Mouse (Mus musculus): ENCODE data around the gene Defb28. TPM values are rescaled to one million over a fixed set of nuclear protein-coding genes. Genes with fewer than 3 reads are reported as not detected.

Gene Defb28
- polyA plus RNA-seq (2015; fragmentation: Illumina TruSeq; extraction: RNeasy Lipid Tissue Mini Kit (QIAGEN cat#74804); ENCODE audit: insufficient read depth, low read depth, low replicate concordance), result not detected

DNA sequence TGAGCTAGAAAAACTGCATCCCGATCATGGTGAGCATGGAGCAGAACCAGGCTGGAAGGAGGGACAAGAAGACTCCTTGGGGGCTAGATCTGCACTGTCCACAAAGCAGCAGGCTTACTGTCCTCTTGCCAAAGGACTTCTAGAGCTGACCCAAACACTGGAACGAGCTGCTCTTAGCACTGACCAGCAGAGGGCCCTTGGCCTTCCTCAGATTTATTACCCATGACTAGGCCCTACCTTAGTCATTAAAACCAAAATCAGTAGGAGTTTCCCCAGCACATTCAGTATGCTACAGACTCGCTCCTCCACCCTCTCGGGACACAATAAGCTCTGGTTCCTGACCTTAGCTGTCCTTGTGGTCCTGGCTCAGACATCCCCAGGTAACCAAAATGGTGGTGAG is at the start of gene Defb28:
Gene Defb28, plus strand, starts transcription at position 275 of the 400 bp plus-strand sequence.

DNA sequence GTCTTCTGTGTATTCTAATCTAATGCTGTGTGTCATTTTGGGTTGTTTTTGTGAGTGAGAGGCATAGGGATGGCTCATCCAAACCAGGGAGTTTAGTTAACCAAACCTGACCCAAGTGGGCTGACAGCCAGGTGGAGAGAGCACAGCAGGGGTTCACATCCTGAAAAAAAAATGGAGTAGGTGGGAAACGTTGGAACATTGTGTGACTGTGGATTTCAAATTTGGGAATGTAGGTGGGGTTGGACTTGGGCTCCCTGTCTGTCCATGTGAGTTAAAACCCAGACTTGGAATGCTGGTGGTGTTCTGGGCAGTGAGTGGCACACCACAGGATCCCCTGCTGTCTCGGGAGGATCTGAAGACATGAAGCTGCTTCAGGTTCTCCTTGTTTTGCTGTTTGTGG is 41.3 kb upstream of the Defb28 start, which contains the start of gene Defb20:
Gene Defb20, plus strand, starts transcription at position 301 of the 400 bp plus-strand sequence.

DNA sequence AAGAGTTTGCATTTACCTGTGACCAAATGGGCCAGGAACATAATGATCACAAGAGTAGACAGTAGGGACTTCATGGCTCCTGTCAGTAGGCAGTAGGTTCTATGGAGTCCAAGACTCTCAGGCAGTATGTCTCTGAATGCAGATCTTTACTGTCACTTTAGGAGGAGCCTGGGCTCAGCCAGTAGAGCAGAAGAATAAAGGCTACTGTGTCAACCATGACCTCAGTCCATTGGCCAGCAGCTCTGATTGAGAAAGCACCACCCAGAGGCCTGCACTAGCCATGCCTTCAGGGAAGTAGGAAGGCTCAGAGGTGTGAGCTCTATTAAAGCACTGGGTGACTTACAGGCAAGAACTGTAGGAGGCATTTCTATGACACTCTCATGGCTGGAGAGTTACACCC is 28.0 kb upstream of the Defb28 start, which contains the start of gene Defb22:
Gene Defb22, minus strand, starts transcription at position 101 of the 400 bp plus-strand sequence.

DNA sequence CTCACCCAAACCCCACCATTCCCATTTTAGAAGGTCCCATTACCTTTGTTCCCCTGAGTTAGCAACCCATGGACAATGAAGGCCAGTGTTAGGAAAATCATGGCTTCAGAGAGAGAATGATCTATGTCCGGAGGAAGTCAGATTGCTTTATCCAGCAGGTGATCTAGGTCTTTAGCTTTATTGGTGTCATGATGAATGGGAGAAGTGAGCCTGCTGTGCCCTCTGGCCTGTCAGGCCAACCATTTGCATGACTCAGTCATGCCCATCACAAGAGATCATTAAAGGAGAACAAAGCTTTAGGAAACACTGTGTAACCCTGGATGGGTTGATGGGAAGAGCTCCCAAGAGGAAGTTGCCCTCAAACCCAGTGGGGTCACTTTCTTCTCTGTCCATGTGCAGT is 6.5 kb upstream of the Defb28 start, which contains the start of gene Defb26:
Gene Defb26, minus strand, starts transcription at position 101 of the 400 bp plus-strand sequence.

DNA sequence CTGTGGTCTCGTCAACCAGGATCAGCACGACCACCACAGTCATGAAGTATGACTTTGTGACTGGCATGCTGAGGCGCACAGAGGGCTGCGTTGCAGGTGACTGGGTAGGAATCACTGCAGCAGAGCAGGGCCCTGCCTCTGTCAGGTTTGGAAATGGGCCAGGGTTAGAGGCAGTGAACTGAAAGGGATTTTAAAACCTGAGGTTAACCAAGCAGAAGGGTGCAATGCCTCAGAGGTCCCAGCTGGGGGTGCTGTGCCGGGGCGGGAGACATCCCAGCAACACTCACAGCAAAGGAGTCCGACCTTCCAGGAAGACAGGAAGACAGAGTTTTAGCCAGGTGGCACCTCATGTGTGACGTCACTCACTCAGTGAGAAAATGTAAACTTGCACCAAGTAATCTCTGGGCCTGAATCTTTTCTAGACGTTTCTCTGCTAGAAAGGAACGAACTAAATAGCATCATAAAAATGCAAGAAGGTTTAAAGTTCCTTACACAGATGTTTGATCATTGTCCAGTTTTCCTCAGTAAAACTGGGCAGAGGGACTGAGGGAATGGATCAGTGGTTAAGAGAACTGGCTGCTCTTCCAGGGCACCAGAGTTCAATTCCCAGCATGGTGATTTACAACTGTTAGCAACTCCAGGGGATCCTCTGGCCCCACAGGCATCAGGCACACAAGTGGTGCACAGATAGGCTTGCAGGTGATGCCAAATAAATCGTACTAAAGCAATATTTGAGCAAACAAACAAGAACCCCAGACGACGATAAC is 22.1 kb downstream of the Defb28 start, which contains the start of gene Defb29:
Gene Defb29, minus strand, starts transcription at position 155 of the 767 bp plus-strand sequence.

DNA sequence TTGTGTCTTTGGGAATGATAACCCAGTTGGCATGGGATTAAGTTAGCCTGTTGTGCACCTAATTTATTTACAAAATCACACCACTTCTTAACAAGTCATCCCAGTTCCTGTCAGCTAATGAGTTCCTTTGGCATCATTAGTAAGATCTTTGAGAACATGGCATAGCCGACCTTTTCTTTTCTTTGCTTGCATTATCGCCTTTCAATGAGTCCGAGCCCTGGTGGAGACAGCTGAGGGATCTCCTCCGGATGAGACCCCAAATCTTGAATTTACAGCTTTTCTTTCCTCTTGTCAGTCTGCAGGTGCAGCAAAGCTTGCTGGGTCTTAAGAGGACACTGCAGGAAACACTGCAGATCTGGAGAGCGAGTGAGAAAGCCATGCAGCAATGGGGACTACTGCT is 51.0 kb downstream of the Defb28 start, which contains the start of gene Gm17416:
Gene Gm17416, plus strand, starts transcription at position 301 of the 400 bp plus-strand sequence.

Other genes with a start within 250 kb of the Defb28 start
- 11.9 TPM for gene Tbc1d20, start 224.4 kb upstream of the Defb28 start, polyA plus RNA-seq (2015; fragmentation: Illumina TruSeq; extraction: RNeasy Lipid Tissue Mini Kit (QIAGEN cat#74804); ENCODE audit: insufficient read depth, low read depth, low replicate concordance)
- 29.0 TPM for gene Rbck1, start 185.6 kb upstream of the Defb28 start, polyA plus RNA-seq (2015; fragmentation: Illumina TruSeq; extraction: RNeasy Lipid Tissue Mini Kit (QIAGEN cat#74804); ENCODE audit: insufficient read depth, low read depth, low replicate concordance)
- 2.0 TPM for gene Trib3, start 174.2 kb upstream of the Defb28 start, polyA plus RNA-seq (2015; fragmentation: Illumina TruSeq; extraction: RNeasy Lipid Tissue Mini Kit (QIAGEN cat#74804); ENCODE audit: insufficient read depth, low read depth, low replicate concordance)
- not detected for gene Nrsn2, start 141.6 kb upstream of the Defb28 start, polyA plus RNA-seq (2015; fragmentation: Illumina TruSeq; extraction: RNeasy Lipid Tissue Mini Kit (QIAGEN cat#74804); ENCODE audit: insufficient read depth, low read depth, low replicate concordance)
- gene Sox12, start 120.2 kb upstream of the Defb28 start, polyA plus RNA-seq (2015; fragmentation: Illumina TruSeq; extraction: RNeasy Lipid Tissue Mini Kit (QIAGEN cat#74804); ENCODE audit: insufficient read depth, low read depth, low replicate concordance), result 1.8 TPM
- 1.1 TPM for gene Zcchc3, start 103.2 kb upstream of the Defb28 start, polyA plus RNA-seq (2015; fragmentation: Illumina TruSeq; extraction: RNeasy Lipid Tissue Mini Kit (QIAGEN cat#74804); ENCODE audit: insufficient read depth, low read depth, low replicate concordance)
- gene 6820408C15Rik, start 102.7 kb upstream of the Defb28 start, polyA plus RNA-seq (2015; fragmentation: Illumina TruSeq; extraction: RNeasy Lipid Tissue Mini Kit (QIAGEN cat#74804); ENCODE audit: insufficient read depth, low read depth, low replicate concordance), result not detected
- gene Defb23, start 53.6 kb upstream of the Defb28 start, polyA plus RNA-seq (2015; fragmentation: Illumina TruSeq; extraction: RNeasy Lipid Tissue Mini Kit (QIAGEN cat#74804); ENCODE audit: insufficient read depth, low read depth, low replicate concordance), result not detected
- gene Defb20, start 41.2 kb upstream of the Defb28 start, polyA plus RNA-seq (2015; fragmentation: Illumina TruSeq; extraction: RNeasy Lipid Tissue Mini Kit (QIAGEN cat#74804); ENCODE audit: insufficient read depth, low read depth, low replicate concordance), result not detected
- not detected for gene Defb22, start 28.1 kb upstream of the Defb28 start, polyA plus RNA-seq (2015; fragmentation: Illumina TruSeq; extraction: RNeasy Lipid Tissue Mini Kit (QIAGEN cat#74804); ENCODE audit: insufficient read depth, low read depth, low replicate concordance)
- not detected for gene Defb26, start 6.6 kb upstream of the Defb28 start, polyA plus RNA-seq (2015; fragmentation: Illumina TruSeq; extraction: RNeasy Lipid Tissue Mini Kit (QIAGEN cat#74804); ENCODE audit: insufficient read depth, low read depth, low replicate concordance)
- gene Defb29, start 21.8 kb downstream of the Defb28 start, polyA plus RNA-seq (2015; fragmentation: Illumina TruSeq; extraction: RNeasy Lipid Tissue Mini Kit (QIAGEN cat#74804); ENCODE audit: insufficient read depth, low read depth, low replicate concordance), result not detected
- not detected for gene Gm17416, start 51.1 kb downstream of the Defb28 start, polyA plus RNA-seq (2015; fragmentation: Illumina TruSeq; extraction: RNeasy Lipid Tissue Mini Kit (QIAGEN cat#74804); ENCODE audit: insufficient read depth, low read depth, low replicate concordance)
- gene Defb21, start 54.5 kb downstream of the Defb28 start, polyA plus RNA-seq (2015; fragmentation: Illumina TruSeq; extraction: RNeasy Lipid Tissue Mini Kit (QIAGEN cat#74804); ENCODE audit: insufficient read depth, low read depth, low replicate concordance), result not detected
- gene Defb19, start 62.1 kb downstream of the Defb28 start, polyA plus RNA-seq (2015; fragmentation: Illumina TruSeq; extraction: RNeasy Lipid Tissue Mini Kit (QIAGEN cat#74804); ENCODE audit: insufficient read depth, low read depth, low replicate concordance), result not detected
- not detected for gene Defb45, start 81.1 kb downstream of the Defb28 start, polyA plus RNA-seq (2015; fragmentation: Illumina TruSeq; extraction: RNeasy Lipid Tissue Mini Kit (QIAGEN cat#74804); ENCODE audit: insufficient read depth, low read depth, low replicate concordance)
- gene Defb36, start 86.1 kb downstream of the Defb28 start, polyA plus RNA-seq (2015; fragmentation: Illumina TruSeq; extraction: RNeasy Lipid Tissue Mini Kit (QIAGEN cat#74804); ENCODE audit: insufficient read depth, low read depth, low replicate concordance), result not detected
- not detected for gene Defb25, start 104.8 kb downstream of the Defb28 start, polyA plus RNA-seq (2015; fragmentation: Illumina TruSeq; extraction: RNeasy Lipid Tissue Mini Kit (QIAGEN cat#74804); ENCODE audit: insufficient read depth, low read depth, low replicate concordance)
- gene Rem1, start 108.7 kb downstream of the Defb28 start, polyA plus RNA-seq (2015; fragmentation: Illumina TruSeq; extraction: RNeasy Lipid Tissue Mini Kit (QIAGEN cat#74804); ENCODE audit: insufficient read depth, low read depth, low replicate concordance), result 3.5 TPM
- 32.3 TPM for gene H13, start 151.2 kb downstream of the Defb28 start, polyA plus RNA-seq (2015; fragmentation: Illumina TruSeq; extraction: RNeasy Lipid Tissue Mini Kit (QIAGEN cat#74804); ENCODE audit: insufficient read depth, low read depth, low replicate concordance)
- gene Mcts2, start 168.8 kb downstream of the Defb28 start, polyA plus RNA-seq (2015; fragmentation: Illumina TruSeq; extraction: RNeasy Lipid Tissue Mini Kit (QIAGEN cat#74804); ENCODE audit: insufficient read depth, low read depth, low replicate concordance), result 4.3 TPM
- 35.6 TPM for gene Id1, start 218.0 kb downstream of the Defb28 start, polyA plus RNA-seq (2015; fragmentation: Illumina TruSeq; extraction: RNeasy Lipid Tissue Mini Kit (QIAGEN cat#74804); ENCODE audit: insufficient read depth, low read depth, low replicate concordance)
- not detected for gene Cox4i2, start 235.9 kb downstream of the Defb28 start, polyA plus RNA-seq (2015; fragmentation: Illumina TruSeq; extraction: RNeasy Lipid Tissue Mini Kit (QIAGEN cat#74804); ENCODE audit: insufficient read depth, low read depth, low replicate concordance)